Mouse (Mus musculus): ENCODE measurements at regions not wholly inside any gene's neighbourhood (a gene's known extent, or its start where the extent isn't known, plus 50 kb on each side); places are given as distances from the start of the nearest gene placed in this dataset.

GRCm38 (mm10) chr4:135034406-135034805 lies 86.0 kb upstream of the Runx3 start:
- TF ChIP-seq POLR2A (IDR thresholded peaks at IDR 0.05; ENCODE audit: control insufficient read depth, low read depth, low read length) (no peak), CTCF (IDR thresholded peaks at IDR 0.05; ENCODE audit: control insufficient read depth, insufficient read depth, insufficient replicate concordance, low read depth, low read length) (peak; percentile 96)
- Histone ChIP-seq H3K27me3 (ENCODE audit: control insufficient read depth, insufficient read depth, low read length) (no peaks in the 10 kb centered on the region), H3K4me3 (ENCODE audit: control insufficient read depth, low read depth, low read length) (no peak overlapping the region), H3K36me3 (ENCODE audit: control insufficient read depth, insufficient read depth, low read length) (no peaks in the 10 kb centered on the region), H3K4me1 (ENCODE audit: control insufficient read depth, insufficient read depth, low read length) (no peaks in the 10 kb centered on the region), H3K27ac (ENCODE audit: control insufficient read depth, insufficient read depth, low read depth, low read length) (no peak overlapping the region)

- Histone ChIP-seq H3K27me3 (ENCODE audit: control insufficient read depth, insufficient read depth, low read length) (no peaks in the 10 kb centered on the region), H3K4me1 (ENCODE audit: control insufficient read depth, insufficient read depth, low read length) (no peaks in the 10 kb centered on the region), H3K27ac (ENCODE audit: control insufficient read depth, insufficient read depth, low read depth, low read length) (no peak overlapping the region), H3K4me3 (ENCODE audit: control insufficient read depth, low read depth, low read length) (no peak overlapping the region), H3K36me3 (ENCODE audit: control insufficient read depth, insufficient read depth, low read length) (no peaks in the 10 kb centered on the region)
- no peak for TF ChIP-seq CTCF (IDR thresholded peaks at IDR 0.05; ENCODE audit: control insufficient read depth, insufficient read depth, insufficient replicate concordance, low read depth, low read length)
- TF ChIP-seq POLR2A (IDR thresholded peaks at IDR 0.05; ENCODE audit: control insufficient read depth, low read depth, low read length), result no peak
Measured at GRCm38 (mm10) chr4:135036764-135037163, 83.7 kb upstream of the Runx3 start.

GRCm38 (mm10) chr4:135039234-135039633 lies 81.2 kb upstream of the Runx3 start:
- no peak overlapping the region for H3K4me3 ChIP-seq (ENCODE audit: control insufficient read depth, low read depth, low read length)
- no peaks in the 10 kb centered on the region for H3K27me3 ChIP-seq (ENCODE audit: control insufficient read depth, insufficient read depth, low read length)
- no peak overlapping the region for H3K27ac ChIP-seq (ENCODE audit: control insufficient read depth, insufficient read depth, low read depth, low read length)
- no peaks in the 10 kb centered on the region for H3K36me3 ChIP-seq (ENCODE audit: control insufficient read depth, insufficient read depth, low read length)
- TF ChIP-seq CTCF (IDR thresholded peaks at IDR 0.05; ENCODE audit: control insufficient read depth, insufficient read depth, insufficient replicate concordance, low read depth, low read length), result no peak
- TF ChIP-seq POLR2A (IDR thresholded peaks at IDR 0.05; ENCODE audit: control insufficient read depth, low read depth, low read length), result no peak
- no peaks in the 10 kb centered on the region for H3K4me1 ChIP-seq (ENCODE audit: control insufficient read depth, insufficient read depth, low read length)

- no peaks in the 10 kb centered on the region for H3K4me1 ChIP-seq (ENCODE audit: control insufficient read depth, insufficient read depth, low read length)
- H3K27me3 ChIP-seq (ENCODE audit: control insufficient read depth, insufficient read depth, low read length), result no peaks in the 10 kb centered on the region
- no peak overlapping the region for H3K4me3 ChIP-seq (ENCODE audit: control insufficient read depth, low read depth, low read length)
- H3K27ac ChIP-seq (ENCODE audit: control insufficient read depth, insufficient read depth, low read depth, low read length), result no peak overlapping the region
- TF ChIP-seq POLR2A (IDR thresholded peaks at IDR 0.05; ENCODE audit: control insufficient read depth, low read depth, low read length) (no peak), CTCF (IDR thresholded peaks at IDR 0.05; ENCODE audit: control insufficient read depth, insufficient read depth, insufficient replicate concordance, low read depth, low read length) (no peak)
- H3K36me3 ChIP-seq (ENCODE audit: control insufficient read depth, insufficient read depth, low read length), result no peaks in the 10 kb centered on the region
Measured at GRCm38 (mm10) chr4:135041921-135042320, 78.5 kb upstream of the Runx3 start.

GRCm38 (mm10) chr4:135042501-135042900 lies 78.0 kb upstream of the Runx3 start:
- no peak overlapping the region for H3K27ac ChIP-seq (ENCODE audit: control insufficient read depth, insufficient read depth, low read depth, low read length)
- no peaks in the 10 kb centered on the region for H3K4me1 ChIP-seq (ENCODE audit: control insufficient read depth, insufficient read depth, low read length)
- TF ChIP-seq CTCF (IDR thresholded peaks at IDR 0.05; ENCODE audit: control insufficient read depth, insufficient read depth, insufficient replicate concordance, low read depth, low read length) (no peak), POLR2A (IDR thresholded peaks at IDR 0.05; ENCODE audit: control insufficient read depth, low read depth, low read length) (no peak)
- H3K36me3 ChIP-seq (ENCODE audit: control insufficient read depth, insufficient read depth, low read length), result no peaks in the 10 kb centered on the region
- H3K27me3 ChIP-seq (ENCODE audit: control insufficient read depth, insufficient read depth, low read length), result no peaks in the 10 kb centered on the region
- H3K4me3 ChIP-seq (ENCODE audit: control insufficient read depth, low read depth, low read length), result no peak overlapping the region

- Histone ChIP-seq H3K27me3 (ENCODE audit: control insufficient read depth, insufficient read depth, low read length) (no peaks in the 10 kb centered on the region), H3K4me3 (ENCODE audit: control insufficient read depth, low read depth, low read length) (no peak overlapping the region), H3K27ac (ENCODE audit: control insufficient read depth, insufficient read depth, low read depth, low read length) (no peak overlapping the region)
Measured at GRCm38 (mm10) chr4:135045054-135045453, 75.4 kb upstream of the Runx3 start.

GRCm38 (mm10) chr4:135046619-135047018 lies 73.8 kb upstream of the Runx3 start:
- TF ChIP-seq POLR2A (IDR thresholded peaks at IDR 0.05; ENCODE audit: control insufficient read depth, low read depth, low read length), result no peak
- no peak for TF ChIP-seq CTCF (IDR thresholded peaks at IDR 0.05; ENCODE audit: control insufficient read depth, insufficient read depth, insufficient replicate concordance, low read depth, low read length)
- Histone ChIP-seq H3K4me3 (ENCODE audit: control insufficient read depth, low read depth, low read length) (no peak overlapping the region), H3K27ac (ENCODE audit: control insufficient read depth, insufficient read depth, low read depth, low read length) (no peak overlapping the region), H3K27me3 (ENCODE audit: control insufficient read depth, insufficient read depth, low read length) (no peaks in the 10 kb centered on the region), H3K36me3 (ENCODE audit: control insufficient read depth, insufficient read depth, low read length) (no peaks in the 10 kb centered on the region), H3K4me1 (ENCODE audit: control insufficient read depth, insufficient read depth, low read length) (no peaks in the 10 kb centered on the region)

More at GRCm38 (mm10) chr4:135045054-135045453, 75.4 kb upstream of the Runx3 start:
- H3K36me3 ChIP-seq (ENCODE audit: control insufficient read depth, insufficient read depth, low read length), result no peaks in the 10 kb centered on the region
- H3K4me1 ChIP-seq (ENCODE audit: control insufficient read depth, insufficient read depth, low read length), result no peaks in the 10 kb centered on the region
- TF ChIP-seq POLR2A (IDR thresholded peaks at IDR 0.05; ENCODE audit: control insufficient read depth, low read depth, low read length), result no peak
- no peak for TF ChIP-seq CTCF (IDR thresholded peaks at IDR 0.05; ENCODE audit: control insufficient read depth, insufficient read depth, insufficient replicate concordance, low read depth, low read length)

- TF ChIP-seq CTCF (IDR thresholded peaks at IDR 0.05; ENCODE audit: control insufficient read depth, insufficient read depth, insufficient replicate concordance, low read depth, low read length) (no peak), POLR2A (IDR thresholded peaks at IDR 0.05; ENCODE audit: control insufficient read depth, low read depth, low read length) (no peak)
- Histone ChIP-seq H3K36me3 (ENCODE audit: control insufficient read depth, insufficient read depth, low read length) (no peaks in the 10 kb centered on the region), H3K4me1 (ENCODE audit: control insufficient read depth, insufficient read depth, low read length) (no peaks in the 10 kb centered on the region), H3K4me3 (ENCODE audit: control insufficient read depth, low read depth, low read length) (no peak overlapping the region), H3K27me3 (ENCODE audit: control insufficient read depth, insufficient read depth, low read length) (no peaks in the 10 kb centered on the region), H3K27ac (ENCODE audit: control insufficient read depth, insufficient read depth, low read depth, low read length) (no peak overlapping the region)
Measured at GRCm38 (mm10) chr4:135047251-135047650, 73.2 kb upstream of the Runx3 start.

All from testis, adult 2 months (tissue).